Mouse (Mus musculus): ENCODE measurements around the gene Schip1.

- TF ChIP-seq POLR2A (IDR thresholded peaks at IDR 0.05; ENCODE audit: borderline replicate concordance, extremely low read depth, low read depth, low read length) (no peak), CTCF (IDR thresholded peaks at IDR 0.05; ENCODE audit: insufficient read depth, low read length) (no peak)
These were observed 388.7 kb downstream of the Schip1 start for GRCm38 (mm10) chr3:68453266-68453665.

Data from lung, adult 2 months (tissue).